Mouse (Mus musculus): ENCODE data around the gene Mtfr1l. TPM values are rescaled to one million over a fixed set of nuclear protein-coding genes. Genes with fewer than 3 reads are reported as not detected.

Mtfr1l gene
- polyA plus RNA-seq, 1 experiment from 2014 or later = 147 TPM

DNA sequence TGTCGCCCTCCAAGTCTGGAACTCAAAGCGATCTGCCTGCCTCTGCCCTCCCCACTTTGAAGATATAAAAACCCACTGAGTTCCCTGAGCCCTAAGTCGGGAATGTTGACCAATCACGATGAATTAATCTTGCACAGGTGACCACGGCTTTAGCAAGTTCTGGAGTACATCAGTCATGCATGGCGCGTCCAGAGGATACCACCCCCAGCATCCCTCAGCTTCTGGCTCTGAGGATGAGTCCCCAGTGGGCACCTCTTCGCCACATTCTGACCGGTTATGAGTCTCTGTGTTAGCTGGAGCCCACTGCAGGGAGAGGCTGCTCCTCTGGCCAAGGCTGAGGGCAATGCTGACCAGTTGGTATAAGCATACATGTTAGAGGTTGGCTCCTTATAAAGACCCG lies 51.0 kb downstream of the Mtfr1l start:
- H3K27ac ChIP-seq = no peak overlapping the region
- no peak for ATAC-seq (replicated peaks; ENCODE audit: insufficient number of reproducible peaks, insufficient read depth, low FRiP score, low read depth)
- H3K9me3 ChIP-seq (replicated peaks) = no peaks in the 10 kb centered on the region
- no peaks in the 10 kb centered on the region for H3K36me3 ChIP-seq
- H3K4me3 ChIP-seq = no peak overlapping the region
- H3K9ac ChIP-seq = no peak overlapping the region
- H3K4me2 ChIP-seq = no peak overlapping the region
- peaks cover 8% of the 10 kb centered on the region; the same call in 1 of the 2 replicates for H3K27me3 ChIP-seq
- H3K4me1 ChIP-seq (replicated peaks) = no peaks in the 10 kb centered on the region
- WGBS = 80% methylated on average over 10 of the region's 10 CpGs

DNA sequence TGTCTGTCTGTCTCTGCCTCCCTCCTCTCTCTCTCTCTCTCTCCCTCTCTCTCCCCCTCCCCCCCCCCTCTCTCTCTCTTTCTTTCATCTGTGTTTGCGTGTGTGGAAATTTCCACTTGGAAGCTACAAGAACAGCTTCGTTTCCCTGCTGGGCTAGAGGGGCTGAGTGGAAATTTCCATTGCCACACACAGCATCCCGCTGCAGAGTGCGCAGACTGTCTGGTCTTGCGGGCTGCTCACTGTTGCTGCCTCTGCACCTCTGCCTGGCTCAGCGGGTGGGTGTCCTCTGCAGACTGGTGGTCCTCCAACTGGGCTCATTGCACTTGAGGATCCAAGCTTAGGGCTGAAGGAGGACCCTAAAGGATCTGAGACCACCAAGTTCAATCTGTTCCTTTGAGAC lies 51.5 kb downstream of the Mtfr1l start:
- H3K9ac ChIP-seq = no peak overlapping the region
- 34% methylated on average over 6 of the region's 6 CpGs for WGBS
- no peaks in the 10 kb centered on the region for H3K4me1 ChIP-seq (replicated peaks)
- H3K4me2 ChIP-seq = no peak overlapping the region
- peaks cover 8% of the 10 kb centered on the region; the same call in 1 of the 2 replicates for H3K27me3 ChIP-seq
- no peaks in the 10 kb centered on the region for H3K36me3 ChIP-seq
- no peak overlapping the region for H3K4me3 ChIP-seq
- ATAC-seq (replicated peaks; ENCODE audit: insufficient number of reproducible peaks, insufficient read depth, low FRiP score, low read depth) = 0 out of 2 replicates have a peak, but pooled peaks have one; percentile 48
- no peaks in the 10 kb centered on the region for H3K9me3 ChIP-seq (replicated peaks)
- no peak overlapping the region for H3K27ac ChIP-seq

DNA sequence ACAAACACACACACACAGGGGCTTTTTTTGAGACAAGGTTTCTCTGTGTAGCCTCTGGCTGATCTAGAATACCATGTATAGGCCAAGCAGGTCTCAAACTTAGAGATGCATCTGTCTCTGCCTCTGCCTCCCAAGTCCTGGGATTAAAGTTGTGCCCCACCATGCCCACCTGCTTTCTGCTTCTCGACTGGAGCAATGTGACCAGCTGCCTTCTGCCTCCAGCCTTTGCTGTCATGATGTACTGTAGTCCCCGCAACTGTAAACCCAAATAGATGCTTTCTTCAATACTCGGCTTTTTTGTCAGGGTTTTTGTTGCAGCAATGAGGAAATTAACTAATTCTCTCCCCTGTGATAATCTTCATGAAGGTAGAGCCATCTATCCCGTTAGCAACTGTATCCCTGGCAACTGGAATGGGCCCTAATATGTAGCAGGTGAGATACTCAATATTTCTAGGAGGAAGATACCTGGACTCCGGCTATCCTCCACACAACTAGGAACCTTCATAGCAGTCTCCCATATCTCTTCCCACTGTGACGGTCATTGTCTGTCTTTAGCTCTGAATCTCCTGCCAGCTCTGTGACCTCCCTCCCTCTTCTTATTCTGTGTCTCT lies 52.0 kb downstream of the Mtfr1l start:
- WGBS = 66% methylated on average over 6 of the region's 6 CpGs
- no peak overlapping the region for H3K4me2 ChIP-seq
- ATAC-seq (replicated peaks; ENCODE audit: insufficient number of reproducible peaks, insufficient read depth, low FRiP score, low read depth) = no peak
- H3K27ac ChIP-seq = no peak overlapping the region
- H3K4me3 ChIP-seq = no peak overlapping the region
- H3K4me1 ChIP-seq (replicated peaks) = no peaks in the 10 kb centered on the region
- no peak overlapping the region for H3K9ac ChIP-seq
- no peaks in the 10 kb centered on the region for H3K36me3 ChIP-seq
- no peaks in the 10 kb centered on the region for H3K9me3 ChIP-seq (replicated peaks)
- peaks cover 8% of the 10 kb centered on the region; the same call in 1 of the 2 replicates for H3K27me3 ChIP-seq

DNA sequence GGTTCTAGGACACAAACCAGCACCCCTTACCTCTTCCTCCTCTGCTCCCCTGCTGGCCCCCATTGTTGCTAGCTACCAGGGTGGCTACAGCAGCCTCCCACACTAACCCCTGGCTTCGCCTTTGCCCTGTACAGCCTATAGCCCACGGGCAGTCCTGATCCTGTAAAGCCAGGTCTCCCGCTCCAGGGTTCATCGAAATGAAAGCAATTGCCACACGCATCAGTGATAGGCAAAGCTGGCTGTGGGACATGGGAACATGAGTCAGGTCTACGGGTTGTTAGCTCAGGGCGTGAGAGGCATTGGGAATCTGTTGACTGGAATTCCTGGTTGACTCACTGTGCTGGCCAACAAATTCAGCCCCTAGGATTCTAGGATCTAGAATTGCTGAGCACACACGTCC lies 52.7 kb downstream of the Mtfr1l start:
- H3K36me3 ChIP-seq = no peaks in the 10 kb centered on the region
- H3K27me3 ChIP-seq = peaks cover 8% of the 10 kb centered on the region; the same call in 1 of the 2 replicates
- no peak overlapping the region for H3K27ac ChIP-seq
- WGBS = 73% methylated on average over 8 of the region's 8 CpGs
- H3K4me2 ChIP-seq = no peak overlapping the region
- peaks cover 2% of the 10 kb centered on the region; the same call in 1 of the 2 replicates for H3K4me1 ChIP-seq (replicated peaks)
- no peak overlapping the region for H3K9ac ChIP-seq
- no peak for ATAC-seq (replicated peaks; ENCODE audit: insufficient number of reproducible peaks, insufficient read depth, low FRiP score, low read depth)
- no peak overlapping the region for H3K4me3 ChIP-seq
- no peaks in the 10 kb centered on the region for H3K9me3 ChIP-seq (replicated peaks)

DNA sequence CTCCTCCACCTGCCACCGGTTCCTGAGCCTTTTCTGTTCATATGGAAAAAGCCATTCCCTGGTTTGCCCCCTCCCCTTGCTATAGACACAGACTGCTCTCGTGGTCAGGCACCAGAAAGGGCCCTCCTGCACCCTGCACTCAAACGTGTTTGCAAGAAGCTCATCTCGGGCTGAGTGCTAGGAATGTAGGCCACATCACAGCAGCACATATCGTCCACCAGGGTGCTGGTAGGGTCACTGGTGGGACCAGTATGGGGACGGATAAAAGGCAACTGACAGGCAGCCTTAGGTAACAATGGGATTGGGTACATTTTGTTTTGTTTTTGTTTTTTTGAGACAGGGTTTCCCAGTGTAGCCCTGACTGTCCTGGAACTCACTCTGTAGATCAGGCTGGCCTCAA lies 53.9 kb downstream of the Mtfr1l start:
- Histone ChIP-seq H3K4me3 (no peak overlapping the region), H3K36me3 (no peaks in the 10 kb centered on the region), H3K4me2 (no peak overlapping the region), H3K27me3 (peaks cover 8% of the 10 kb centered on the region; the same call in 1 of the 2 replicates), H3K9me3 (replicated peaks) (no peaks in the 10 kb centered on the region), H3K27ac (no peak overlapping the region), H3K4me1 (replicated peaks) (peaks cover 2% of the 10 kb centered on the region; the same call in 1 of the 2 replicates), H3K9ac (no peak overlapping the region)
- WGBS = 48% methylated on average over 6 of the region's 6 CpGs
- ATAC-seq (replicated peaks; ENCODE audit: insufficient number of reproducible peaks, insufficient read depth, low FRiP score, low read depth) = no peak

DNA sequence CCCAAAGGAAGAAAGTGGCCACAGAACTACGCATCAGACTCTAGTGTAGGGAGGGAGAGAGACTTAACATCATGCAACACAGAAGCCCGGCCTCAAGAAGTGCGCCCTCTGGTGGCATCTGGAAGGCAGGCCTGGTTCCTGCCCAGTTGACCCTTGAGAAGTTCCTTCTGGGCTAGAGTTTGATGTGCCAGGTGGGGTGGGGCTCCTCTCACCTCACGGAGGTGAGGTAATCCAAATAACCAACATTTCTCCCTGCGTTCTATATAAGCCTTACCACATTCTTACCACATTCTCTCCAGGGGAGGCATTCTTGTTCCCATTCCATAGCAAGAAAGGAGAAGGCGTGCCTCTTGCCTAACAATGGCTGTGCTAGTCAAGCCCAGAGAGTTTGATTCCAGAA lies 54.3 kb downstream of the Mtfr1l start:
- Histone ChIP-seq H3K27me3 (peaks cover 8% of the 10 kb centered on the region; the same call in 1 of the 2 replicates), H3K9ac (no peak overlapping the region), H3K4me3 (no peak overlapping the region), H3K36me3 (peaks cover 2% of the 10 kb centered on the region; the same call in 1 of the 2 replicates), H3K27ac (no peak overlapping the region), H3K4me2 (no peak overlapping the region), H3K9me3 (replicated peaks) (no peaks in the 10 kb centered on the region), H3K4me1 (replicated peaks) (peaks cover 2% of the 10 kb centered on the region; the same call in 1 of the 2 replicates)
- ATAC-seq (replicated peaks; ENCODE audit: insufficient number of reproducible peaks, insufficient read depth, low FRiP score, low read depth) = 0 out of 2 replicates have a peak, but pooled peaks have one; percentile 12
- 23% methylated on average over 6 of the region's 6 CpGs for WGBS

DNA sequence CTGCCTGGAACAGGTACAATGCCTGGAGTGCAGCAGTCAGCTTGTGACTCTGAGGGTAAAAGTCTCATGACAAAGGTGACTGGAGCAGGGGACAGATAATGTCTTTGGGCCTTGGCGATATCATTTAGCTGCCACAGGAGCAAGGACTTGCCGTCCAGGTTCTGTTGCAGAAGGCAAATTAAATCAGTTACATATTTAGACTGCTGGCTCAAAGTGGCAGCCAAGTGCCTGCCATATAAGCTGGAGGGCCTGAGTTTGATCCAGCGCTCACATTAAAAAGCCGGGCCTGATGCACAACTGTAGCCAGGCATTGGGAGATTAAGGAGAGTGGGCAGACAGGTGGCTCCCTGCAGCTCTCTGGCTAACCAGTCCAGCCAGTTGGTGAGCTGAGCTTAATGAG lies 55.3 kb downstream of the Mtfr1l start:
- H3K4me2 ChIP-seq = no peak overlapping the region
- ATAC-seq (replicated peaks; ENCODE audit: insufficient number of reproducible peaks, insufficient read depth, low FRiP score, low read depth) = no peak
- H3K27ac ChIP-seq = no peak overlapping the region
- H3K4me1 ChIP-seq (replicated peaks) = peaks cover 2% of the 10 kb centered on the region; the same call in 1 of the 2 replicates
- peaks cover 8% of the 10 kb centered on the region; the same call in 1 of the 2 replicates for H3K27me3 ChIP-seq
- WGBS = 67% methylated on average over 4 of the region's 4 CpGs
- no peaks in the 10 kb centered on the region for H3K9me3 ChIP-seq (replicated peaks)
- no peak overlapping the region for H3K4me3 ChIP-seq
- H3K9ac ChIP-seq = no peak overlapping the region
- peaks cover 12% of the 10 kb centered on the region for H3K36me3 ChIP-seq

DNA sequence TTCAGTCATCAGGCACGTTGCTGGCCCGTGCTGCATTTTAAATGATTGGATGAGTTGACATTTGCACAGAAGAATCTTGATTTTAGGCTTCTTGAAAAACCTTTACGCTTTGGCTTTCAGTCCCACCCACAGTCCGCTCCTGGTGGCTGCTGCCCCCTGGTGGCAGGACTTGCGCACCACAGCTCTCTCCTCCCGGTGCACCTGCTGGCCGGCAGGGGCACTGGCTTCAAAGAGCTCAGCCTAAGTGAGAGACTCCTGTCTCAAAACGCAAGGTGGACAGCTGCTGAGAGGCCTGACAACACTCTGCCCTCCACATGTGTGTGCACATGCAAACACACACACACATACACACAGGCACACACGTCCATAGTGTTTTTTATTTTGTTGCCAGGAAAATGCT lies 57.2 kb downstream of the Mtfr1l start:
- peak; percentile 33; the same call in 1 of the 2 replicates for ATAC-seq (replicated peaks; ENCODE audit: insufficient number of reproducible peaks, insufficient read depth, low FRiP score, low read depth)
- 3% methylated on average over 9 of the region's 9 CpGs for WGBS

DNA sequence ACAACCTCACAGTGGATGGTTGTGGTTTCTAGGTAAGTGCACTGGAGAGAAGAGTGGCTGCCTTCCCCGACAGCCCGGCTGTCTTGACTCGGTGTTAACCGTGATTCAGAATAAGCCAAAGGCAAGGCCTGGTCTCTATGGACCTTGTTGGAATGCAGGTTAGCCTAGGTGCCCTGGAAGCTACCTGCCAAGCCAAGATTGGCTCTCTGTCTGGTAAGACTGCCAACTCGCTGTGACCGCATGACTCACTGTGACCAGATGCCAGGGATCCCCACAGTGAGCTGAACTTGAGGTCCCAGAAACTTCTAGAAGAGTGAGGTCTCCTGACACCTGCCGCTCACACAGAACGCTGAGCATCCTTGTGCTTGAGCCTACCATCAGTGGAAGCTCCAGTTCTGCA lies 58.3 kb downstream of the Mtfr1l start:
- no peaks in the 10 kb centered on the region for H3K27me3 ChIP-seq
- peaks cover 37% of the 10 kb centered on the region for H3K36me3 ChIP-seq
- H3K27ac ChIP-seq = no peak overlapping the region
- peaks cover 2% of the 10 kb centered on the region; the same call in 1 of the 2 replicates for H3K4me1 ChIP-seq (replicated peaks)
- no peak overlapping the region for H3K9ac ChIP-seq
- H3K4me3 ChIP-seq = no peak overlapping the region
- no peak overlapping the region for H3K4me2 ChIP-seq
- ATAC-seq (replicated peaks; ENCODE audit: insufficient number of reproducible peaks, insufficient read depth, low FRiP score, low read depth) = no peak
- WGBS = 87% methylated on average over 8 of the region's 8 CpGs
- no peaks in the 10 kb centered on the region for H3K9me3 ChIP-seq (replicated peaks)

More for the DNA sequence above, 57.2 kb downstream of the Mtfr1l start:
- Histone ChIP-seq H3K9ac (0 out of 2 replicates have a peak overlapping the region, but pooled peaks have one; percentile 27), H3K27me3 (0 out of 2 replicates have a peak, but pooled peaks cover 4% of the 10 kb centered on the region), H3K4me1 (replicated peaks) (peaks cover 2% of the 10 kb centered on the region; the same call in 1 of the 2 replicates), H3K9me3 (replicated peaks) (no peaks in the 10 kb centered on the region), H3K4me2 (no peak overlapping the region), H3K4me3 (no peak overlapping the region), H3K27ac (no peak overlapping the region), H3K36me3 (peaks cover 26% of the 10 kb centered on the region)

Small RNA genes lying within 50 kb of the gene (microRNA-seq; reads per million reads assigned to microRNA genes)
- gene Mir6403 = not detected

Other genes with a start within 250 kb of the Mtfr1l start
- 11.3 and 14.3 TPM in 2 replicates for gene Pdik1l, start 247.5 kb downstream of the Mtfr1l start, polyA plus RNA-seq (2015; fragmentation: Nextera tagmentation; extraction: Ambion mirVana)
- 137 and 156 TPM in 2 replicates for gene Trim63, start 220.3 kb downstream of the Mtfr1l start, polyA plus RNA-seq (2015; fragmentation: Nextera tagmentation; extraction: Ambion mirVana)
- 0.18 and 0.21 TPM in 2 replicates for gene Slc30a2, start 192.2 kb downstream of the Mtfr1l start, polyA plus RNA-seq (2015; fragmentation: Nextera tagmentation; extraction: Ambion mirVana)
- 2.3 and 2.9 TPM in 2 replicates for gene Extl1, start 151.5 kb downstream of the Mtfr1l start, polyA plus RNA-seq (2015; fragmentation: Nextera tagmentation; extraction: Ambion mirVana)
- gene Pafah2, start 139.1 kb downstream of the Mtfr1l start, polyA plus RNA-seq (2015; fragmentation: Nextera tagmentation; extraction: Ambion mirVana) = 10.3 and 10.6 TPM in 2 replicates
- 947 and 956 TPM in 2 replicates for gene Stmn1, start 67.1 kb downstream of the Mtfr1l start, polyA plus RNA-seq (2015; fragmentation: Nextera tagmentation; extraction: Ambion mirVana)
- gene Paqr7, start 38.7 kb downstream of the Mtfr1l start, polyA plus RNA-seq (2015; fragmentation: Nextera tagmentation; extraction: Ambion mirVana) = 11.7 and 11.9 TPM in 2 replicates
- 7.3 and 7.9 TPM in 2 replicates for gene Aunip, start 24.4 kb downstream of the Mtfr1l start, polyA plus RNA-seq (2015; fragmentation: Nextera tagmentation; extraction: Ambion mirVana)
- 30.8 and 42.0 TPM in 2 replicates for gene Selenon, start 16.8 kb upstream of the Mtfr1l start, polyA plus RNA-seq (2015; fragmentation: Nextera tagmentation; extraction: Ambion mirVana)
- 5.1 and 6.6 TPM in 2 replicates for gene Man1c1, start 168.9 kb upstream of the Mtfr1l start, polyA plus RNA-seq (2015; fragmentation: Nextera tagmentation; extraction: Ambion mirVana)
- 11.6 and 16.0 TPM in 2 replicates for gene Ldlrap1, start 232.6 kb upstream of the Mtfr1l start, polyA plus RNA-seq (2015; fragmentation: Nextera tagmentation; extraction: Ambion mirVana)